Mouse (Mus musculus): Measurements from ENCODE around the gene Olfr1238. TPM values are rescaled to one million over a fixed set of nuclear protein-coding genes. Genes with fewer than 3 reads are reported as not detected.

Gene Olfr1238
- total RNA-seq (2017), result not detected in 3 replicates

DNA sequence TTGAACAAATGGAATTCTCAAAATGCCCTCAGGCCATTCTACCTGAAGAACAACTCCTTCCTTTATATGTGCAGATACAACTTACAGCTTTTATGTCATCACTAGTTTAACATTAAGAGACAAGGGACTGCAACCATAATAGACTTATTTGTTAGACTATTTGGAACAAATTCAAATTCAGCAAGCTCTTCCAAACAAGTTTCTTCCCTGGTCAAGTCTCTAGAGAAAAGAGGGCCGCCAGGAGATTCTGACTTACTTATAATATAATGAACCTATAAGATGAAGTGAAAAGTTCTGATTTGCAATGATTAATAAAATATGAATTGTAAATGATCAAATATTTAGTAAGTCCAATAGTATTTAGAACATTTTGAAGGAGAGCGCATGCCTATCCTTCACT lies at the start of gene Olfr1238:
Gene Olfr1238 (minus strand): TSS at position 101 of the 400 bp plus-strand sequence.
- no peak for ATAC-seq (replicated peaks; ENCODE audit: insufficient number of reproducible peaks, low FRiP score, low TSS enrichment, poor library complexity, severe bottlenecking)

DNA sequence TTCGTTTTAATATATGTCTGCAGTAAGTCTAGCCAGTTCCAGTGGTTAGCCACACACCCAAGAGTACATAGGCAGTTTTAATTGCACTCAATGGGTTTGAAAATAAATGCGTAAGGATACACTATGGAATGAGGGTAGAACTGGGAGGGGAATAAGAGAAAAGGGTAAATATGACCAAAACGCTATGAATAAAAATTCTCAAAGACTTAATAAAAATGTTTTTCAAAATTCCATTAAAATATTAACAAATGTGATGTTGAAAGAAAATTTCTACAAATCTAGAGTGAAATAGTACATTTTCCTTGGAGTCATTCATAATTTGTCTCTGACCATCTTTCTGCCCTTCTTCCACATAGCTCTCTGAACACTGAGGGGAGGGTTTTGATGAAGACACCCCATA lies 33.4 kb upstream of the Olfr1238 start, which contains the start of gene Olfr1240:
Gene Olfr1240 (minus strand): TSS at position 101 of the 400 bp plus-strand sequence.
- no peak for ATAC-seq (replicated peaks; ENCODE audit: insufficient number of reproducible peaks, low FRiP score, low TSS enrichment, poor library complexity, severe bottlenecking)

DNA sequence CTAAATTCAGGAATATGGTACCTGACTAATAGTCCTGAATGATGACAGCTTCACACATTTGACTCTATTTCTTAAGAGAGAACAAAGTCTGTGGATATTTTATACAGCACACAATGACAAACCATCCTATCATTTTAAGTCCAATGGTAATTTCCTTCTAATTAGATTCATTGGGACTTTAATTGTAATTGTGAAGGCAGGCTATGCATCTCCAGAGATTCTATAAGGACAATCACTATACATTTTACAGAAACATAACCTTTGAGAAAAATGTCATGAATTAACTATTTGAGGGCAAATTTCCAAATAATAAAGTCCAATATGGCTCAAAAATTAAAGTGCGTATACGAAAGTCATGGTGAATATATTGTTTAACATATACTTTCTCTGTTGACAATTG lies 10.8 kb upstream of the Olfr1238 start, which contains the start of gene Olfr1239:
Gene Olfr1239 (minus strand): TSS at position 101 of the 400 bp plus-strand sequence.
- no peak for ATAC-seq (replicated peaks; ENCODE audit: insufficient number of reproducible peaks, low FRiP score, low TSS enrichment, poor library complexity, severe bottlenecking)

DNA sequence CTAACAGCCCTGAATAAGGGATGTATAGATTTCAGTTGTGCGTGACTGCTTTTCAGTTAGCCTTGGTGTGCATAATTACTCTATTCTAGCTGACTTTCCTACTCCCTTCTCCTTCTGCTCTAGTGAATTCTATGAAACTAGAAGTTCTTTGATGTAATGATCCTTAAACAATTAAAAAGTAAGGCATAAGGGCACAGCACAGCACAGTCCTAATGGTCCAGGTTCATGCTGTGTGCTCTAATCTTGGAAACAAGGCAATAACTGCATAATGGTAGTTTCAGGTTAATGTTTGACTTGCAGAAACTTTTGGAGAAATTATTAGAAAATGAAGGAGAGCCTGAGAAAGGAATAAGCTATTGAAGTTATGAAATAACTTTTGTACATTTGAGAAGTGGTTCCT lies 5.1 kb upstream of the Olfr1238 start:
- no peak for ATAC-seq (replicated peaks; ENCODE audit: insufficient number of reproducible peaks, low FRiP score, low TSS enrichment, poor library complexity, severe bottlenecking)

DNA sequence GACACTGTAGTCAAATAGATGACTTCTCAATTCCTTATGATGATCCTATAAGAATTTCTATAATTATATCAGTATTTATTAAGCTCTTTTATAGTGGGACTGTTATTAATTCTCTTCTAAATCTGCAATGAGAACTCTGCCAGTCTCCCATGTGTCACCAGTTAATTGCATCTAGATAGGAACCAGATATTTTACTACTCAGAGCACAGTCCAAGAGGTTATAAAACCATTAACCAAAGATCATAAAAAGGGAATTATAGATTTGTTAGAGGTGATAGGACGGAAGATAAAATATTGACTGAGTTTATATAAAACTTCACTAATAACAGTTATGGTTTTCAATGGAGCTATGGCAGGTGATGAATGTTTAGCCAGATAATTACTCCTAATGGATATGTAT lies 8.6 kb downstream of the Olfr1238 start:
- no peak for ATAC-seq (replicated peaks; ENCODE audit: insufficient number of reproducible peaks, low FRiP score, low TSS enrichment, poor library complexity, severe bottlenecking)

DNA sequence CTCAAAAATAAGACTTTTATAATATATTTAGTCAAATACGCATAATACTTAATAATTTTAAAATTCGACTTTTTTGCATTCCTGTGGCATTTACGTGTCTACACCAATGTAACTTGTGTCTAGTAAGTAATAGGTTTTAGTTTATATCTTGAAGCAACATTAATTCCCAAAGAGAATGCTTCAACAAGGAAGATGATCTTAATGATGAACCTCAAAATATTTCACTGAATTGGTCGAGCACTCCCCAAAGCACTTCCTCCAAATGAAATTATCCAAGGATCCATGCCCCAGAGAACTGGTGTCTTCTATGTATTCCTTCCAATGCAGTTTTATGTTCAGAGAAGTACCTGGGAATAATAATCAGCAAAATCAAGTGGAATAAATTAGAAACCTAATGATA lies 44.7 kb downstream of the Olfr1238 start, which contains the start of gene Olfr1234:
Gene Olfr1234 (minus strand): TSS at position 101 of the 400 bp plus-strand sequence.
- no peak for ATAC-seq (replicated peaks; ENCODE audit: insufficient number of reproducible peaks, low FRiP score, low TSS enrichment, poor library complexity, severe bottlenecking)

Other genes with a start within 250 kb of the Olfr1238 start
- gene Olfr1224-ps1, start 245.6 kb downstream of the Olfr1238 start, total RNA-seq (2017), result not detected in 3 replicates
- not detected in 3 replicates for gene Olfr1225, start 235.0 kb downstream of the Olfr1238 start, total RNA-seq (2017)
- not detected in 3 replicates for gene Olfr1226, start 209.6 kb downstream of the Olfr1238 start, total RNA-seq (2017)
- gene Olfr1228, start 155.6 kb downstream of the Olfr1238 start, total RNA-seq (2017), result 1.0 TPM in 1 of 3 replicates, not detected in the others
- gene Olfr1229, start 121.7 kb downstream of the Olfr1238 start, total RNA-seq (2017), result not detected in 3 replicates
- not detected in 3 replicates for gene Olfr1230, start 112.4 kb downstream of the Olfr1238 start, total RNA-seq (2017)
- gene Olfr1231, start 102.6 kb downstream of the Olfr1238 start, total RNA-seq (2017), result 1.3 TPM in 1 of 3 replicates, not detected in the others
- not detected in 3 replicates for gene Olfr1232, start 80.0 kb downstream of the Olfr1238 start, total RNA-seq (2017)
- gene Olfr1233, start 67.3 kb downstream of the Olfr1238 start, total RNA-seq (2017), result not detected in 3 replicates
- not detected in 3 replicates for gene Olfr1234, start 44.8 kb downstream of the Olfr1238 start, total RNA-seq (2017)
- gene Olfr1239, start 10.7 kb upstream of the Olfr1238 start, total RNA-seq (2017), result not detected in 3 replicates
- gene Olfr1240, start 33.3 kb upstream of the Olfr1238 start, total RNA-seq (2017), result not detected in 3 replicates
- not detected in 3 replicates for gene Olfr1241, start 77.5 kb upstream of the Olfr1238 start, total RNA-seq (2017)
- gene Olfr1242, start 88.7 kb upstream of the Olfr1238 start, total RNA-seq (2017), result not detected in 3 replicates
- gene Olfr1243, start 121.8 kb upstream of the Olfr1238 start, total RNA-seq (2017), result not detected in 3 replicates
- gene Olfr1245, start 168.8 kb upstream of the Olfr1238 start, total RNA-seq (2017), result not detected in 3 replicates
- gene Olfr1246, start 183.5 kb upstream of the Olfr1238 start, total RNA-seq (2017), result 0.10 TPM in 2 of 3 replicates, not detected in the other
- gene Olfr1247, start 204.5 kb upstream of the Olfr1238 start, total RNA-seq (2017), result 0.32 TPM in 1 of 3 replicates, not detected in the others
- gene Olfr1248, start 208.6 kb upstream of the Olfr1238 start, total RNA-seq (2017), result not detected in 3 replicates
- not detected in 3 replicates for gene Olfr1249, start 225.3 kb upstream of the Olfr1238 start, total RNA-seq (2017)

All from monocyte, adult 5-6 weeks (primary cell).